Comparison of ENCODE assay signal across 17 mouse cellular contexts in the genomic region with DNA sequence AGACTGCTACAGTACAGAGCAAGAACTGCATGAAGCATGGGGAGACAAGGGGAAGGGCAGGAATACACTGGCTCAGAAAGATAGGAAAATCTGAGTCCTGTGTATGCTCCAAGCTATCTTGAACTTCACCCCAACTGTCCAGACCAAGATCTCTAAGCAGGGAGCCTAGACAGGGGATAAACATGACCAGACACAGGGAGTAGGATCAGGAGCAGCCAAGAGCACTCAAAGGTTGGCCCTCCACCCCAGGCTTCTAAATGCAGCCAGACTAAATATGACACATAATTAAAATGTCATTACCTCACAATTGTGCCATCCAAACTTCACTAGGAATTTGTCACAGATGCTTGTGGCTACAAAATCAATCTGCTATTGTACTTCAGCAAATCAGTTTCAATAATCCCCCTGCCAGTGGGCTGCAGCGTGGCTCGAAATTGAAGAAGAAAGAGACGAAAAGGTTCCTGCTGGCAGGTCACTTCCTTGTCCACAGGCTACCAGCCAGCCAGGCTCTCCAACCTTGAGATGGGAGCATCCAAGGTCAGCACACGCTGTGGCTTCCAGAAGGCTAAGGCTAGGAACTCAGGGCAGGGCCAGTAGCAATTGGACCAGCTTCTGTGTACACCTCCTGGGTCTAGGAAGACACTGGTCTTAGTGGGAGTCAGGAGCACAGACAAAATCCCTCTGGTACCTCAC.
DNase-seq lines count a peak whose midpoint lies in the region; ATAC-seq and TF ChIP-seq lines count a peak whose summit lies in the region.
"Had no signal": no experiment of that assay in that cellular context is flagged by ENCODE, and none has a peak within 500 bp of the region (broad histone marks: within the 10 kb centered on the region; RNA-seq: fewer than 3 reads in every experiment).

No protein-coding gene starts in this region.

- no peak overlapping the region for H3K27ac ChIP-seq in heart, embryonic 11.5 days (ENCODE audit: low read depth, low read length)
- H3K27ac ChIP-seq in lung, postnatal 0 days (ENCODE audit: low read length), result no peak overlapping the region
- no peak overlapping the region for H3K27ac ChIP-seq in intestine, embryonic 15.5 days
- H3K27ac ChIP-seq: embryonic facial prominence, embryonic 13.5 days; forebrain, embryonic 10.5 days; heart, embryonic 13.5 days; limb, embryonic 15.5 days had no signal

- no peak for TF ChIP-seq CTCF in E14TG2a.4 (conservative IDR thresholded peaks at IDR 0.05; ENCODE audit: low read length)
- TF ChIP-seq CTCF in lung, postnatal 0 days (IDR thresholded peaks at IDR 0.05), result no peak

- peak; percentile 29 to 64 for DNase-seq in adrenal gland, adult (ENCODE audit: inconsistent age in 2 of 2, low spot score in 1 of 2)
- DNase-seq in adrenal gland, postnatal 10 days, result no peak
- DNase-seq in heart, adult 8-10 months (ENCODE audit: low spot score), result peak; percentile 4
- peak; percentile 44 for DNase-seq in lung, postnatal 0 days (ENCODE audit: low spot score)
- DNase-seq in urinary bladder, postnatal 14 days (ENCODE audit: low spot score), result no peak
- DNase-seq: cerebellum, adult 8-10 months; kidney, adult 9 months; kidney, postnatal 4 days; right cerebral cortex, postnatal 25 days; thymus, postnatal 4 days had no signal

- H3K27me3 ChIP-seq in heart, embryonic 11.5 days (ENCODE audit: control insufficient read depth, insufficient read depth, low read length), result no peaks in the 10 kb centered on the region; the same call in 1 of the 2 replicates
- H3K27me3 ChIP-seq in E14TG2a.4 (ENCODE audit: insufficient read depth, low read length), result no peaks in the 10 kb centered on the region
- H3K27me3 ChIP-seq in lung, postnatal 0 days (replicated peaks; ENCODE audit: insufficient read depth, low read length), result no peaks in the 10 kb centered on the region
- H3K27me3 ChIP-seq in intestine, embryonic 15.5 days (replicated peaks), result no peaks in the 10 kb centered on the region
- H3K27me3 ChIP-seq: embryonic facial prominence, embryonic 13.5 days had no signal

- no peak for ATAC-seq in heart, embryonic 11.5 days (replicated peaks; ENCODE audit: insufficient number of reproducible peaks, low FRiP score, low TSS enrichment)
- ATAC-seq in lung, postnatal 0 days, result peak; percentile 53; the same call in 1 of the 2 replicates
- no peak for ATAC-seq in intestine, embryonic 15.5 days

- WGBS in heart, embryonic 11.5 days (ENCODE audit: insufficient replicate concordance), result 63% methylated on average over 4 of the region's 4 CpGs
- WGBS in lung, postnatal 0 days, result 66% methylated on average over 4 of the region's 4 CpGs
- WGBS in intestine, embryonic 15.5 days, result 77% methylated on average over 4 of the region's 4 CpGs

- H3K4me2 ChIP-seq in heart, embryonic 11.5 days, result no peak overlapping the region
- no peak overlapping the region for H3K4me2 ChIP-seq in lung, postnatal 0 days (replicated peaks; ENCODE audit: low read depth, low read length)
- no peak overlapping the region for H3K4me2 ChIP-seq in intestine, embryonic 15.5 days (replicated peaks)
- H3K4me2 ChIP-seq: embryonic facial prominence, embryonic 13.5 days; heart, embryonic 13.5 days; limb, embryonic 15.5 days had no signal

- H3K9me3 ChIP-seq in heart, embryonic 11.5 days (replicated peaks; ENCODE audit: control insufficient read depth, low read length), result no peaks in the 10 kb centered on the region
- H3K9me3 ChIP-seq in E14TG2a.4 (ENCODE audit: low read length), result peaks cover 5% of the 10 kb centered on the region; the same call in 1 of the 2 replicates
- no peaks in the 10 kb centered on the region for H3K9me3 ChIP-seq in lung, postnatal 0 days (ENCODE audit: low read length)
- H3K9me3 ChIP-seq in intestine, embryonic 15.5 days, result no peaks in the 10 kb centered on the region
- H3K9me3 ChIP-seq: embryonic facial prominence, embryonic 13.5 days; forebrain, embryonic 10.5 days; heart, embryonic 13.5 days; limb, embryonic 15.5 days had no signal

- H3K4me1 ChIP-seq in heart, embryonic 11.5 days (ENCODE audit: control insufficient read depth, insufficient read depth, low read length), result no peaks in the 10 kb centered on the region
- peaks cover 89% of the 10 kb centered on the region for H3K4me1 ChIP-seq in E14TG2a.4 (replicated peaks; ENCODE audit: low read depth, low read length)
- H3K4me1 ChIP-seq in lung, postnatal 0 days (ENCODE audit: insufficient read depth, low read depth, low read length), result no peaks in the 10 kb centered on the region
- H3K4me1 ChIP-seq in intestine, embryonic 15.5 days (replicated peaks), result peaks cover 10% of the 10 kb centered on the region; the same call in 1 of the 2 replicates
- H3K4me1 ChIP-seq: heart, embryonic 13.5 days had no signal

- no peaks in the 10 kb centered on the region for H3K36me3 ChIP-seq in heart, embryonic 11.5 days (ENCODE audit: control insufficient read depth, insufficient read depth, low read length)
- H3K36me3 ChIP-seq in E14TG2a.4 (ENCODE audit: insufficient read depth, low read length), result no peaks in the 10 kb centered on the region
- no peaks in the 10 kb centered on the region for H3K36me3 ChIP-seq in lung, postnatal 0 days (ENCODE audit: insufficient read depth, low read length)
- no peaks in the 10 kb centered on the region for H3K36me3 ChIP-seq in intestine, embryonic 15.5 days
- H3K36me3 ChIP-seq: embryonic facial prominence, embryonic 13.5 days; forebrain, embryonic 10.5 days; heart, embryonic 13.5 days; limb, embryonic 15.5 days had no signal

- H3K4me3 ChIP-seq in heart, embryonic 11.5 days (ENCODE audit: low read depth, low read length), result no peak overlapping the region
- 0 out of 2 replicates have a peak overlapping the region, but pooled peaks have one; percentile 0 for H3K4me3 ChIP-seq in E14TG2a.4 (replicated peaks; ENCODE audit: low read length)
- H3K4me3 ChIP-seq in lung, postnatal 0 days (ENCODE audit: low read depth, low read length), result no peak overlapping the region
- H3K4me3 ChIP-seq in intestine, embryonic 15.5 days (replicated peaks), result no peak overlapping the region
- H3K4me3 ChIP-seq: embryonic facial prominence, embryonic 13.5 days; forebrain, embryonic 10.5 days; heart, embryonic 13.5 days; limb, embryonic 15.5 days had no signal

- TF ChIP-seq EP300 in lung, postnatal 0 days (IDR thresholded peaks at IDR 0.05), result no peak

- H3K9ac ChIP-seq in heart, embryonic 11.5 days (ENCODE audit: low read depth, low read length), result no peak overlapping the region
- no peak overlapping the region for H3K9ac ChIP-seq in lung, postnatal 0 days (replicated peaks; ENCODE audit: low read depth)
- no peak overlapping the region for H3K9ac ChIP-seq in intestine, embryonic 15.5 days
- H3K9ac ChIP-seq: embryonic facial prominence, embryonic 13.5 days; heart, embryonic 13.5 days; limb, embryonic 15.5 days had no signal

Comparison
In these comparisons a context has a peak if more than half of its experiments do, and no peak if none do; other contexts are left out.
1. DNase-seq: peak in adrenal gland, adult (2 of 2), heart, adult 8-10 months (single experiment) and lung, postnatal 0 days (single experiment); none in adrenal gland, postnatal 10 days (single experiment) and urinary bladder, postnatal 14 days (single experiment).